Mouse (Mus musculus) CH12.LX (cell line): ENCODE measurements around the gene Stab1. TPM values are rescaled to one million over a fixed set of nuclear protein-coding genes. Genes with fewer than 3 reads are reported as not detected.

Source experiments
- DNase-seq: peaks from one replicate; pipeline ENCODE4 v3.0.0-alpha.2; 2013; ENCODE audit errors: extremely low read depth
- H3K27ac ChIP-seq: 2 replicates; pipeline ENCODE4 v1.5.1; 2012; ENCODE audit warnings: low read depth, mild to moderate bottlenecking, control low read depth, moderate library complexity; ENCODE audit not compliant: insufficient read depth
- H3K27me3 ChIP-seq: replicated peaks from 2 replicates; pipeline ENCODE3; 2012; ENCODE audit warnings: inconsistent platforms
- H3K36me3 ChIP-seq, 2 experiments: replicated peaks in 1 of 2; 2 replicates each; pipeline versions ENCODE3 to v1.6.1; 2012; ENCODE audit warnings: inconsistent platforms in 1 of 2, low read length in 1 of 2, mild to moderate bottlenecking in 1 of 2, mixed read lengths in 1 of 2, moderate library complexity in 1 of 2; ENCODE audit not compliant: control insufficient read depth in 1 of 2, insufficient read depth in 1 of 2
- H3K4me1 ChIP-seq, 2 experiments: 2 replicates each; pipeline ENCODE4 v1.6.1; 2012; ENCODE audit warnings: inconsistent platforms in 1 of 2, moderate library complexity in 1 of 2; ENCODE audit not compliant: insufficient read depth in 2 of 2, control insufficient read depth in 1 of 2
- H3K4me2 ChIP-seq: 2 replicates; pipeline ENCODE4 v1.6.1; 2012; ENCODE audit warnings: low read depth, mild to moderate bottlenecking, control low read depth; ENCODE audit not compliant: poor library complexity, insufficient read depth, severe bottlenecking
- H3K4me3 ChIP-seq, 3 experiments: fragments of 150-350 bp in 1 of 3; sonication (generic) in 1 of 3; replicated peaks in 1 of 3; 2 replicates each; pipeline versions ENCODE3 to v1.5.1; 2011 to 2012; ENCODE audit warnings: low read depth in 2 of 3, low read length in 2 of 3, mild to moderate bottlenecking in 2 of 3, moderate library complexity in 2 of 3, control low read depth in 1 of 3, improper control_type of control experiment in 1 of 3, inconsistent platforms in 1 of 3, mixed read lengths in 1 of 3; ENCODE audit not compliant: poor library complexity in 1 of 3
- H3K79me2 ChIP-seq: replicated peaks from 2 replicates; pipeline ENCODE4 v1.6.1; 2012; ENCODE audit warnings: mild to moderate bottlenecking, moderate library complexity; ENCODE audit not compliant: control insufficient read depth, poor library complexity, insufficient read depth, severe bottlenecking; ENCODE audit errors: extremely low read depth
- H3K9ac ChIP-seq: 2 replicates; pipeline ENCODE4 v1.6.1; 2012; ENCODE audit warnings: low read depth, mild to moderate bottlenecking, control low read depth, moderate library complexity; ENCODE audit not compliant: insufficient read depth
- H3K9me3 ChIP-seq: replicated peaks from 2 replicates; pipeline ENCODE3; 2012; ENCODE audit warnings: low read length, inconsistent platforms, mixed read lengths
- CHD2 ChIP-seq: IDR thresholded peaks from 2 replicates; pipeline ENCODE4 v1.6.1; 2011; ENCODE audit warnings: low read length, improper control_type of control experiment
- E2F4 ChIP-seq: IDR thresholded peaks from 2 replicates; pipeline ENCODE4 v1.6.1; 2011; ENCODE audit warnings: low read depth, low read length, improper control_type of control experiment; ENCODE audit not compliant: insufficient replicate concordance
- EP300 ChIP-seq: IDR thresholded peaks from 2 replicates; pipeline ENCODE4 v1.6.1; 2011; ENCODE audit warnings: low read length, improper control_type of control experiment
- IRF4 ChIP-seq: IDR thresholded peaks from 2 replicates; pipeline ENCODE4 v1.6.1; 2014; ENCODE audit warnings: low read depth, mild to moderate bottlenecking, inconsistent platforms, low read length, improper control_type of control experiment
- KAT2A ChIP-seq: IDR thresholded peaks from 2 replicates; pipeline ENCODE4 v1.6.1; 2012; ENCODE audit warnings: low read length, improper control_type of control experiment, inconsistent platforms; ENCODE audit not compliant: insufficient replicate concordance
- NRF1 ChIP-seq: IDR thresholded peaks from 2 replicates; pipeline ENCODE4 v1.6.1; 2014; ENCODE audit warnings: low read depth, mild to moderate bottlenecking, inconsistent platforms, low read length, improper control_type of control experiment, moderate library complexity
- POLR2AphosphoS2 ChIP-seq: IDR thresholded peaks from 2 replicates; pipeline ENCODE4 v1.6.1; 2011; ENCODE audit warnings: low read depth, low read length, improper control_type of control experiment
- SIN3A ChIP-seq: IDR thresholded peaks from 2 replicates; pipeline ENCODE4 v1.6.1; 2012; ENCODE audit warnings: low read length, improper control_type of control experiment, inconsistent platforms
- UBTF ChIP-seq: IDR thresholded peaks from 2 replicates; pipeline ENCODE4 v1.6.1; 2012; ENCODE audit warnings: low read depth, mild to moderate bottlenecking, inconsistent platforms, low read length, improper control_type of control experiment, moderate library complexity
- dilution Hi-C: fragments of 300-500 bp; cut with MboI; formaldehyde crosslinking; loops from 2 replicates; pipeline ENCODE4 v1.14.3; 2020; ENCODE audit warnings: low sequenced_read_pairs; ENCODE audit not compliant: extremely low pct_unique_long_range_greater_than_20kb, extremely low pct_ligation_motif_present
- in situ Hi-C: fragments of 300-500 bp; cut with MboI; formaldehyde crosslinking; loops from 3 replicates; pipeline ENCODE4 v1.14.3; 2019; ENCODE audit warnings: low sequenced_read_pairs, low pct_ligation_motif_present, low pct_unique_long_range_greater_than_20kb, mixed read lengths
- polyA plus RNA-seq: library from polyadenylated mRNA; unstranded; fragments of >175 nt; gene quantifications from 2 replicates; pipeline ENCODE4 v1.2.1, GENCODE M21; 2012; ENCODE audit warnings: low read depth; ENCODE audit not compliant: insufficient read length
- total RNA-seq, 2 experiments: library from RNA; depleted of rRNA; stranded (reverse); fragments of 300-350 nt in 1 of 2; fragments of >200 nt in 1 of 2; gene quantifications; 2 replicates each; pipeline ENCODE4 v1.2.3; 2012 to 2014

Gene Stab1
- total and polyA plus RNA-seq, 3 experiments, result 3.9 to 11.2 (median 5.8) TPM

DNA sequence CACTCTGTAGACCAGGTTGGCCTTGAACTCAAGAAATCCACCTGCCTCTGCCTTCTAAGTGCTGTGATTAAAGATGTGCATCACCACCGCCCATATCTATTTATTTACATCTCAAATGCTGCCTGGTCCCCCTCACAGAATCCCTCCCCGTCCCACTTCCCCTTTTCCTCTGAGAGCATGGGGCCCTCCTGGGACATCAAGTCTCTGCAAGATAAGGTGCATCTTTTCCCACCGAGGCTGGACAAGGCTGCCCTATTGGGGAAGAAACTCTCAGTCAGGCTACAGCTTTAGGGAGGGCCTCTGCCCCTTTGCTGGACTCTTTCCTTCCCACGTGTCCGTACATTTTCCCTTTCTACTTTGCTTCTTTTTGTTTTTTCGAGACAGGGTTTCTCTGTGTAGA lies 1.1 kb upstream of the Stab1 start:
- H3K4me2 ChIP-seq, result no peak overlapping the region
- no peak overlapping the region for H3K9ac ChIP-seq
- H3K79me2 ChIP-seq, result no peaks in the 10 kb centered on the region
- peaks cover 42 to 45% of the 10 kb centered on the region in 2 experiments for H3K36me3 ChIP-seq
- no peak overlapping the region for H3K4me3 ChIP-seq
- in situ Hi-C loops (no loop called here), dilution Hi-C loops (no loop called here)
- no peak overlapping the region for H3K27ac ChIP-seq
- no peaks in the 10 kb centered on the region for H3K27me3 ChIP-seq
- TF ChIP-seq KAT2A (0 out of 2 replicates have a peak, but pooled peaks have one; percentile 14), UBTF (no peak), POLR2AphosphoS2 (peak; percentile 60; the same call in 1 of the 2 replicates), IRF4 (peak; percentile 74), EP300 (peak; percentile 50; the same call in 1 of the 2 replicates), CHD2 (peak; percentile 29; the same call in 1 of the 2 replicates), SIN3A (no peak)
- H3K9me3 ChIP-seq, result no peaks in the 10 kb centered on the region
- H3K4me1 ChIP-seq, result peaks cover 13 to 34% of the 10 kb centered on the region in 2 experiments
- DNase-seq, result peak; percentile 64

DNA sequence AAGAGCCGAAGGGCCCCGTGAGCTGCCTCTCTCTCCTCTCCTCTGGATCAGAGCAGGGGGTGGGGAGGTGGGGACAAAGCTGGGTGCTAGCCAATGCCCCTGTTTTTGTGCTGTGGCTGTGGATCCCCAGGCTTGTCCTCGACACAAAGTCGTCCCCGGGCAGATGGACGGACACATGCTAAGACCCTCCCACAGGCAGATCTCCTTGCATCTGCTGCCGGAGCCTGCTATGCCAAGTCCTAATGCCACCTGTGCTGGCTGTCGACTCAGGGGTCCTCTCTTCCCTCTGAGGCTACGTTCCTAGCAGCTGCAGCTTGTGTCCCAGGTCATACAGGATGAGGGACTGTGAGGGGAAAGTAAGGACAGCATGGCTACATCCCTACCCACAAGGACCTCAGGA lies 1.6 kb downstream of the Stab1 start:
- TF ChIP-seq E2F4 (no peak), NRF1 (no peak)
- H3K36me3 ChIP-seq, result peaks cover 15 to 19% of the 10 kb centered on the region in 2 experiments
- DNase-seq, result no peak
- dilution Hi-C loops, result no loop called here
- H3K4me3 ChIP-seq, result no peak overlapping the region
- no peak overlapping the region for H3K9ac ChIP-seq
- in situ Hi-C loops, result no loop called here
- no peak overlapping the region for H3K4me2 ChIP-seq
- no peaks in the 10 kb centered on the region for H3K79me2 ChIP-seq
- no peaks in the 10 kb centered on the region for H3K9me3 ChIP-seq
- no peaks in the 10 kb centered on the region for H3K27me3 ChIP-seq
- H3K4me1 ChIP-seq, result peaks cover 16 to 57% of the 10 kb centered on the region in 2 experiments
- H3K27ac ChIP-seq, result no peak overlapping the region

DNA sequence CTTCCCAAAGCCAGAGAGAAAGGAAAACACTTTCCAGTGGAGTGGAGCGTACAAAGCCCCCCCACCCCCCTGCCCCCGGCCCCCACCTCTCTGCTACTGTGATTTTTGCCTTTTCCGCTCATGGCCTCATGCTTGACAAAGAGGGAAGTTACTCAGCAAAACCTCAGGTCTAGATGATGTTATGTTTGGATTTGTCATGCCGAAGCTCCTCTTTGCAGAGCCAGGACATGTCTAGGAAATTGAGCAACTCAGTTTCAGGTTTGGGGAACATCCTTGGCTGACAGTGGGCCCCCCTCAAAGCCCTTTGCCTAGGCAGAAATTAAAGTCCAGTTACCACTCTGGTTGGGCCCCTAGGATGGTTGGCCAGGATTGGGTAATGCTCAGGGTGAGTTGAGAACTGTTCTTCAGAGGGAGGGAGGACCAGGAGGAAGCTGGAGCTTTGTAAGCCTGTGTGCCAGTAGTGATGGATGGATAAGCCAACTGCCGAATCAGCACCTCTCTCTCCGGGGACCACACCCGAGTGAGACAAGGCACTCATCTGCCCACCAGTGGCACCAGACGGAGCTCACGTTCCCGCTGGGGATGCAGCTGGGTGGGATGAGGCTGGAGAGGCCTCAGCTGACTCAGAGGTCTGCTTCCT lies 2.3 kb downstream of the Stab1 start:
- Histone ChIP-seq H3K27me3 (no peaks in the 10 kb centered on the region), H3K4me1 (peaks cover 20 to 63% of the 10 kb centered on the region in 2 experiments)

More for the DNA sequence above, 2.3 kb downstream of the Stab1 start:
- TF ChIP-seq SIN3A, result no peak
- Histone ChIP-seq H3K79me2 (no peaks in the 10 kb centered on the region), H3K27ac (no peak overlapping the region), H3K36me3 (peaks cover 8 to 12% of the 10 kb centered on the region in 2 experiments), H3K9ac (no peak overlapping the region), H3K4me3 (no peak overlapping the region), H3K9me3 (no peaks in the 10 kb centered on the region), H3K4me2 (no peak overlapping the region)
- in situ Hi-C loops (no loop called here), dilution Hi-C loops (no loop called here)
- peak; percentile 16 for DNase-seq
